Mouse (Mus musculus) right cerebral cortex, postnatal 36 days (tissue): Measurements from ENCODE around the gene Anp32b.
A peak's percentile ranks its signal among the peaks of the same experiment; 100 is the strongest.

Experiments used
- DNase-seq, 2 experiments: peaks; one replicate each; pipeline ENCODE4 v3.0.0; 2022; ENCODE audit warnings: low spot score in 2 of 2, mixed read lengths in 1 of 2

Anp32b gene

GRCm38 (mm10) chr4:46452855-46453719 lies 2.4 kb downstream of the Anp32b start:
- no peak for DNase-seq

DNA sequence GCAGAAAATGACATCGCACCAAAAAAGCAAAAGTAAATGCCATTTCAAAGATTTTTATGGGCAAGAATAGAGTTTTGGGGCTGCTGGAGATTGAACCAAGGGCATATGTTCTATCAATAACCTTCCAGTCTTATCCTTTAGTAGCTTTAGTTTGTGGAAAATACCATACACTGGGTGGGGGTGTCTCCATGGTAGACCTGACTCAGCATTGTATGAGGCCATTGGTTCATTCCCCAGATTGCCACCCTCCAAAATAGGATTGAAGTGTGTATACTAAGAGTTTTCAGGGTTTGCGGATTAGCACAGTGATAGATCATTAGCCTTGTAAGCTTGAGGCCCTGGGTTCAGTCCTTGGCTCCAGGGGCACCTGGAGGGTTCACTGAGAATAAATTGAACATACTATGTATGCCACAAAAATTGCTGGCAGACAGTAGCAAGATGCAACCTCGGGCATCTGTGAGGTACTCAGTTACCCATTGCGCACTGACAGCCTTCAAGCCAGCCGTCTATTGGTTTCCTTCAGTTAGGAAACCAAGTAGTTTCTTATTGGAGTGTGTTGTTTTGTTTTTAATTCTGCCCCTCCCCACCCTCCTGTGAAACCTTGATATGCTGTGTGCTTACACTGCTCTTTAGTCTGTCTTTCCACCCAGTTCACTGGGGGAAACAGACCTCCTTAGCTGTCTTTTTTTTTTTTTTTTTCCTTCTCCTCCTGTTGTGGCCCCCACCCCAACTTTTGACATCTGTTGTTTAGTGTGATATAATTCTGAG lies 3.6 kb downstream of the Anp32b start:
- DNase-seq: no peak

GRCm38 (mm10) chr4:46456762-46457161 lies 6.1 kb downstream of the Anp32b start:
- DNase-seq: no peak

- no peak for DNase-seq
Measured at GRCm38 (mm10) chr4:46457186-46457585, 6.5 kb downstream of the Anp32b start.

DNA sequence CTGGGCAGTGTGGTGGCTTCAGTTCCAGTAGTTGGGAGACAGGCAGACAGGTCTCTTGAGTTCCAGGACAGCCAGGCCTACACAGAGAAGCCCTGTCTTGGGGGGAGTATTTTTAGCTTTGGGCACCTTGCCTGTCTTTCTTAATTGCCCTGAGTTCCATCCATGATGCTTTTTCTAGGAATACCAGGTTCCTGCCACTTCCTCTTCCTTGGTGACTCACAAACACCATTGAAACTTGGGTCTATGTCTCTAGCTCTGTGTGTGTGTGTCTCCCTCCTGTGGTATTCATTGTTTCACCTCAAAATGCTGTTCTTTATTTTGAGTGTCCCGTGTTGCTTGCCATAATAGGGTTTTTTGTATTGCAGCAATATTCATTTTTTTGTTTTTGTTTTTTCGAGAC lies 7.7 kb downstream of the Anp32b start:
- no peak for DNase-seq

GRCm38 (mm10) chr4:46463130-46463830 lies 12.6 kb downstream of the Anp32b start:
- DNase-seq: no peak

DNA sequence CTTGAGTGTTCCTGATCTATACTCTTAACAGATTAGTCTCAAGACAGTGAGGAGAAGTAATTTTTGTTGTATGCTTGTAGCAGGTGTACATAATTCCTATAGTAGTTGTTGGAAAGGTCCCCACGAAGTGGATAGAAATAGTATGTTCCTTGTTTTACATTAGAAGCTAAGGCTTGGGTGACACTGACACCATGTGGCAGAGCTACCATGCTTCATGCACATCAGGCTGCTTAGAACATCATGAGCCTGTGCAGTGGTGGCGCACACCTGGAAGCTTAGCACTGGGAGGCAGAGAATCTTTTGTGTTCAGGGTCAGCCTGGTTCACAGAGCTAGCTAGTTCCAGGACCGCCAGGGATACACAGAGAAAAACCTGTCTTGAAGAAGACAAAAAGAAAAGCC lies 15.0 kb downstream of the Anp32b start:
- no peak for DNase-seq

- DNase-seq: no peak
Measured at GRCm38 (mm10) chr4:46475101-46475500, 24.4 kb downstream of the Anp32b start.

- no peak for DNase-seq
Measured at GRCm38 (mm10) chr4:46479081-46479480, 28.4 kb downstream of the Anp32b start.

DNA sequence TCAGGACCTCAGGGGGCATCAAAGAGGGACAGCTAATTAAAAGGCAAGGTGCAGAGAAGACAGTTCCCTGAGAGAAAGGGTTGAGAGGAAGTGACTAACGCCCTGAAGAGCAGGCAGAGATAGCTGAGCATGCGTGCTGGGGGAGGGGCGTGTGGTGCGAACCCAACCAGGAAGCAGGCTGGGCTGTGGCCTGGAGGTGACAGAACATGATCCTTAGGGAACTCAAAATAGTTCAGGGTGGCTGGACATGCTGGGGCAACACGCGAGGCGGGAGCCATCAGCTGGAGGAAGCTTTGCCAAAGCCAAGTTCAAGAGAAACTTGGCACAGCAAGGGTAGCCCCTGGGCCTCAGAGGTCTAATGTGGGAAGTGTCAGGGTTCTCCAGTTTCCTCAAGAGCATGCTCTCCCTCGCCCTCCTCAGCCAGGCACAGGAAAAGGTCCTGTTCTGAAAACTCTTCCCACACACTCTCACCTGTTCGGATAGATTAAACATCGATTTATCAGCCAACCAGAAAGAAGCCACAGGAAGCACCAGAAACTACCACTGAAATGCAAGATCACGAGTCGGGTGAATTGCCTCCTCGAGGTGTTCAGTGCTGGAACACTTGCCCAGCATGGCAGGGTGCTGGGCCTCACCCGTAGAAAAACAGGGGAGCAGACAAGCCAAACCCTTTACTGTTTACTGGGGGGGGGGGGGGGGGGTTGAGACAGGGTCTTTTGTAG lies 35.2 kb downstream of the Anp32b start:
- peak in 1 of 2 experiments; percentile 32 for DNase-seq

DNA sequence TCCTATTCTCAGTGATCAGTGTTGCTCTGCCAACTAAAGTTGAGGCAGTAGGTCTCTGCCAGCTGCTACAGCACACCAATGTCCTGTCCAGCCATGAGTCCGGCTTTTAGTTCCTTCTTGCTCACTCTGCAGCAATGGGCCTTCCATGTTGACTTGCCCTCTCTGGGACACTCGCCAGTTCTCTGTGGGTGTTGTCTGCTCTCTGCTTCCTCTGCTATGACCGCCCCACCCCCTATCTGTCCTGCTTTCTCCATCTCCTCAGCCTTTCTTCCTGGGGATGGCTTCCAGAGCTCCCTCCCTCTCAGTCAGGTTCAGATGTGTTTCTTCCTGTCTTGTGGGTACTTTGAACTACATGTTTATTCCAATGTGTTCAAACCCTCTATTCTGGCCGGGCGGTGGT lies 36.6 kb downstream of the Anp32b start:
- peak in 1 of 2 experiments; percentile 28 for DNase-seq

DNA sequence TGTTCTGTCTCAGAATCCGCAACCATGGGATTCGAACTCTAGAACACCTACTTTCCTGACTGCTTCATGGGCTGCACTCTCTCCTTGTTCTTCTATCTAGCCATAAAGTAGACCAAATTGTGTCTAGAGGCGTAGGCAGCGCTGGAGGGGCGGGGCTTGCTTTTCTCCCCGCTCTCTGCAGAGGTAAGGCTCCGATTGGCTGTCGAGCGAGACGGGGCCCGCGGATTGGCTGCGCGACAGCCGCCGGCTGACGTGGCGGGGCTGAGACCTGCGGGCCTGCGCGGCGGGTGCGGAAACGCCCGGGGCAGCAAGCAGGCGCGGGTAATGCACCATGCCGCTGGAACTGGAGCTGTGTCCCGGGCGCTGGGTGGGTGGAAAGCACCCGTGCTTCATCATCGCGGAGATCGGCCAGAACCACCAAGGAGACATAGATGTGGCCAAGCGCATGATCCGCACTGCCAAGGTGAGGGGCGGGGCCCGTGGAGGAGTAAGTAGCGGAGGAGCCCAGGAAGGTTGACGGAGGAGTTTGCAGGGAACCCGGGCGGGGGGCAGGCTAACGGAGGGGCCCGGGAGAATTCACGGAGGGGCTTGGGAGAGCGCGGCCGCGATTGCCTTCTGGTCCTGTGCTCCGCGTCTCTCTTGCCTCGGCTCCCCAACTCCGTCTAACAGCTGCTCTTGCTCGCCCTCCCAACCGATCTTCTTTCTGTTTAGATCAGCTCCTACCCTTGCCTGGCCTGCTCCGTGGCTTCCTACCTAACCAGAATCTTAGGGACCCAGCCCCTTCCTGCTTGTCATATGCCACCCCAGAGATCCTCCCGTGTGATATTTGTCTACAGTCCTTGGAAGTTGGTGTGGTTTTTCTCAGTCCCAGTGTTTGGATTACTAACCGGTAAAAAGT lies 38.6 kb downstream of the Anp32b start, which contains the start of gene Nans:
Gene Nans, plus strand, starts transcription at position 221 of the 898 bp plus-strand sequence.
- DNase-seq: peak; percentile 92

DNA sequence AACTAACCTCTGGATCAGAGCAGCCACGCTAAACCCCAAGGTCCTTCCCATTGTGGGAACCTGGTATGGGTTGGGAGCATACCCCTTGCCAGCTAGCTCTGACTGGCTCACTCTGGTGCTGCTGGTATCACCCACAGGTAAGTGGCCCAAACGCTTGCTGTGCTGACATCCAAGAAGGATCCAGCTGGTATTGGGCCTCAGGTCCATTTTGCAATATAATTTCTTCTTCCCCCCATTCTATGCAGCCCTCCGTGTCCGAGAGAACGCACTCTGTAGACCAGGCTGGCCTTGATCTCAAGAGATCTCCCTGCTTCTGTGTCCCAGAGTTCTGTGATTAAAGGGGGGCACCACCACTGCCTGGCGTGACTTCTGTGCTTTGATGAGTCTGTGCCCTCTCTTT lies 42.4 kb downstream of the Anp32b start:
- DNase-seq: no peak

GRCm38 (mm10) chr4:46495543-46495942 lies 44.8 kb downstream of the Anp32b start:
- no peak for DNase-seq

DNA sequence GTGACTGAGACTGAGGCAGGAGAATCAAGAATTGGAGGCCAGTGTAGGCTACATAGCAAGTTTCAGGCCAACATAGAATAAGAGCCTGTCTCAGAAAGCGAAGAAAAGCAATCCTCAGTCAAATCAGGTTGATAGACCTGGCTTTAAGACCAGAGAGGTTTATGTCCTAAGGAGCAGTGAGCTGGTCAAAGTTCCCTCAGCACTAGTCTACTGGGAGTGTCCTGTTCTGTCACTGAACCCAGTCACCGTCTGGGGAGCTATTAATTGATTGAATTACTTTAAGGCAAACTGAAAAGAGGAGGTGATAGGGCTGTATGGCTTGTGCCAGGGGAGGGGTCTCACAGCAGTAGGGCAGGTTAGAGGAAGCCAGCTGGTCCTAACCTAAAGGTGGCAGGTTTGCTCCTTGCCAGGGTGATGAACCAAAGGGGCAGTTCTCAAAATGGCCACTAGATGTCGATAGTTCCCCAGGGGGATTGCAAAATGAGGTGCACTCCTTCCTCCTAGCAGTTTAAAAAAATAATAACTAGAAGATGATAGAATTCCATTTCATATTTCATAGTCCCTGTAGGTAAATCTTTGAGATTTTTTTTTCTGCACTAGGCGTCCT lies 46.7 kb downstream of the Anp32b start:
- peak; percentile 20 to 35 for DNase-seq

DNA sequence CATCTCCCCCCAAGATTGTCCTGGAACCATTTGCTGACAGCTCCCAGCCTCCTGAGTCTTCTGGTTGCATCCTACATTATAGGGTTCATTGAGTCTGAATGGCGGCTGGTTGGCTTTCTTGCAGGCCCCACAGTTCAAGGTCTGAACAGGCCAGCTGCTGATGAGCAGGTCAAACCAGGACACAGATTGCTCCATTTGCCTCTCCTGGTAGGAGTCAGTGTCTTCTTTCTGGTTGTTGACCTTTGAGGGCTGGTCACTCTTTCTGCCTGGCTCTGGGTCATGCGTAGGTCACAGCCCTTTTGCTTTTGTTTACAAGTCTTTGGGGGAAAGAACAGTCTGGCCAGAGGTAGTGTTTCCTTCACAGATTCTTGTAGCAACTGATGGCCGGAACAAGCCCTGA lies 47.8 kb downstream of the Anp32b start:
- no peak for DNase-seq

- DNase-seq: no peak
Measured at GRCm38 (mm10) chr4:46498976-46499375, 48.3 kb downstream of the Anp32b start.

DNA sequence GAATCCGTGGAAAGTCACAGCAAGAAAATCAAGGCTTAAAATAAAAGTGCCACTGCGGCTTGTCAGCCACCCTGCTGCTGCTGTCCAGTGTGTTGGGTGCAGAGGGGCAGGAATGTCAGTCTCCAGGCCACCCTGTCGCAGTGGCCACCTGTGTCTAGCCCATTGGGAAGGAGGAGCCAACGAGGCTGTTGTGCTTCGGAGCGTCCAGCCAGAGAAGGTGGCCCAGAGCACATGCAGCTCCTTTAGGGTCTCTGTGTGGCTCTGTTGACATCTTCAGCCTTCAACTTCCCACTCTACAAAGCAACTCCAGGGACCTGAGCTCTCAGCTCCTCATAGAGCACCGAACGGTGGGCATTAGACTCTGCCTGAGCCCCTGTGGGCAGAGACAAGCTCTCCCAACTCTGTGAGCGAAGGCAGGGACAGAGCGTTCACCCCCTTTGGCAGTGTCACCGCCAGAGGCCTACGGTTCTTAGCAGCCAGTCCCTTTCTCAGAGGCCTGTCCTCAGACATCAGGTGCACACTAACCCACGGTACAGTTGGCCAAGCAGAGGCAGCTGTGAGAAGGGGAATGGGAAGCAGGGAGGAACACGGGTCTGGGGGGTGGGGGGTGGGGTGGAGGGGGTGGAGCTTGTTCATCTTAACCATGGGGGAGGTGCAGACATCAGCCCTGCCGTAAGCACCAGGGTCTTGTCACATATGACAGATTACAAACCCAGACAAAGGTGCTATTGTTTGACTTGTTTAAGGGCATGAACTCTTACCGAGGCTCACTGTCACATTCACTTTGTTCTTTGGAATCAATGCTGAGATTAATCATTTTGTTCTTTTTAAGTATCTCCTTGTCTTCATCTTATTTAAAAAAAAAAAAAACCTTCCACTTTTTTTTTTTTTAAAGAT lies 52.2 kb downstream of the Anp32b start:
- DNase-seq: no peak

- DNase-seq: no peak
Measured at GRCm38 (mm10) chr4:46503881-46504280, 53.2 kb downstream of the Anp32b start.
